Mouse (Mus musculus): ENCODE measurements at regions not wholly inside any gene's neighbourhood (a gene's known extent, or its start where the extent isn't known, plus 50 kb on each side); places are given as distances from the start of the nearest gene placed in this dataset.

GRCm38 (mm10) chr8:55754189-55754588 is 152.6 kb downstream of the Adam29 start:
- no peak overlapping the region for H3K4me3 ChIP-seq (replicated peaks)
- no peak overlapping the region for H3K9ac ChIP-seq
- no peaks in the 10 kb centered on the region for H3K36me3 ChIP-seq (replicated peaks)
- H3K4me1 ChIP-seq, result no peaks in the 10 kb centered on the region
- H3K27ac ChIP-seq, result no peak overlapping the region
- no peak overlapping the region for H3K4me2 ChIP-seq
- H3K9me3 ChIP-seq, result no peaks in the 10 kb centered on the region
- H3K27me3 ChIP-seq, result no peaks in the 10 kb centered on the region
- 63% methylated on average over 6 of the region's 6 CpGs for WGBS
- no peak for ATAC-seq (ENCODE audit: low FRiP score)

DNA sequence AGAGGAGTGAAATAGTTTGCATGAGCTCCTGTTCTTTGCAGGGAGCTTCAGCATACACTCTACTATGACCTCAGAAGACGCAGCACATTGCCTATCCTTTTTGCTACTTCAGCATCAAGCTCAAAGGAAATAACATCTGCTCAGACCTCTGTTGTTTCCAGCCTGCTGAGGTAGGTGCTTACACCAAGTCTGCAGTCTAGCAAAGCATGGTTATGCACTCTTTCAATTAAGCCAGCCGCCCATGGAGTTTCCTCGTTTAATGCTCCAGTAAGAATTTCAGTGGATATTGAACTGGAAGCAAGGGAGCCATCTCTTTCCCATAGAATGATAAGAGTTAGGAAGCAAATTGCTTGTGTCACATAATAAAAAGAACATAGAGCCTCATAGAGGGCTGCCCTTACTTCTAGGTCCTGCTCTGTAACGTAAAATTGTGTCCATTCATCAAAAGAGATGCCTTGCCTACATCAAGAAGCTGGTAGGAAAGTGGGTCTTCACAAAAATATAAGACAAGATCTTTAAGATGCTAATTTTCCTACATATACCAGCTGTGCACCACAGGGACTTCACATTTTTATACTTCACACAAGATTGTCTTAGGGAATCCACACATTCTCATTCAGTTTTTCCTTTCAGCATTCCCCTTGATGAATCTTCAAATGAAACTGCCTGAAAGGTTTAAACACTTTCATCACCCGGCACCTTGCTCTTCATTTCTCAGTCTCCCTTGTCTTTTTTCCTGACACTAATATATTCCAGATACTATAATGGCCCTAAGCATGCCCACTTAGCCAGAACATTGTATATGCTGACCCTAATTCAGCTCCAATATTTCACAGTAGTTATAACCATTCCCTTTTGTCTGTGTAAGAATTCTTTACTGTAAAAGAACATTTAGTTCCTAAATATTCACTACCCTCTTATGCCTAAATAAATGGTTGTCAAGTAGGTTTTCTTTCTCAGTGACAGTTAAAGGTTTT is 182.2 kb downstream of the Adam29 start:
- H3K9me3 ChIP-seq, result no peaks in the 10 kb centered on the region
- no peaks in the 10 kb centered on the region for H3K36me3 ChIP-seq (replicated peaks)
- no peaks in the 10 kb centered on the region for H3K4me1 ChIP-seq
- no peak overlapping the region for H3K4me2 ChIP-seq
- peak; percentile 49; the same call in 1 of the 2 replicates for ATAC-seq (ENCODE audit: low FRiP score)
- no peak overlapping the region for H3K9ac ChIP-seq
- 77% methylated on average over 5 of the region's 5 CpGs for WGBS
- 0 out of 2 replicates have a peak overlapping the region, but pooled peaks have one; percentile 6 for H3K27ac ChIP-seq
- H3K4me3 ChIP-seq (replicated peaks), result no peak overlapping the region
- H3K27me3 ChIP-seq, result no peaks in the 10 kb centered on the region

DNA sequence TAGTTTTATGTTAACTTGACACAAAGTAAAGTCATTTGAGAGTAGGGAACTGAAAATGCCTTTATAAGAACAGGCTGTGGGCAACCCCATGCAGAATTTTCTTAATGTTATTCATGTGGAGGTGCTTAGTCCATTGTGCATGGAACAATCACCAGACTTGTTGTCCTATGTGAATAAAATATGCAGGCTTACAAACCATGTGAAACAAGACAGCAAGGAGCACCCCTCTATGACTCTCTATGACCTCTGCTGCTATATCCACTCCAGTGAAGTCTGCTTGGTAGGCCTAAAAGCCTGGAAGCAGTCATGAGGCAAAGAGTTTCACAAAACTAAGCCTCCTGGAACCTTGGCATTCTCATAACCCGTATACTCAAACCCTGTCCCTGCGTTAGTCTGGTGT is 215.0 kb downstream of the Adam29 start:
- Histone ChIP-seq H3K9ac (no peak overlapping the region), H3K9me3 (no peaks in the 10 kb centered on the region), H3K27me3 (no peaks in the 10 kb centered on the region), H3K4me3 (replicated peaks) (no peak overlapping the region), H3K27ac (no peak overlapping the region), H3K36me3 (replicated peaks) (no peaks in the 10 kb centered on the region), H3K4me1 (no peaks in the 10 kb centered on the region), H3K4me2 (no peak overlapping the region)
- ATAC-seq (ENCODE audit: low FRiP score), result no peak
- 82% methylated on average over 2 of the region's 2 CpGs for WGBS

- Histone ChIP-seq H3K27me3 (no peaks in the 10 kb centered on the region), H3K27ac (no peak overlapping the region), H3K9me3 (no peaks in the 10 kb centered on the region), H3K36me3 (replicated peaks) (no peaks in the 10 kb centered on the region), H3K9ac (no peak overlapping the region), H3K4me1 (no peaks in the 10 kb centered on the region), H3K4me3 (replicated peaks) (no peak overlapping the region), H3K4me2 (no peak overlapping the region)
- 75% methylated on average over 1 of the region's 1 CpGs for WGBS
- no peak for ATAC-seq (ENCODE audit: low FRiP score)
Measured at GRCm38 (mm10) chr8:55680436-55680835, 226.3 kb downstream of the Adam29 start.

DNA sequence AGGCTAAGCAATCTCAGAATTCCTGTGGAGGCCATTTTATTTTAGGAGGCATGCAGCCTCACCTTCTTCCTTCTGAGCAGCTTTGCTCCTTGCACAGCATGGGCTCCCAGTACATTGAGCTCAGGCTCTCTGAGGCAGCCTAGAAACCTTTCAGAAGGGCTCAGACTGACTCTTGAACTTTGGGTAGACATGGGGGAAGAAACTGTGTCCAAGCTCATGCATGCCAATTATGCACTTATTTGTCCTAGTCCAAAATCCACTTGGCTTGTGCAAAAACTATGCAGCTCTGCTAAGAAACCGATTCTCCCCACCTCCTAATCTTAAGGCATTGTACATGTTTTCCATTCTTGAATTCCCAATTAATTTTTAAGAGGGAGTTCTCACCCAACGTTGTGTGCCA is 268.0 kb downstream of the Adam29 start:
- H3K4me1 ChIP-seq, result no peaks in the 10 kb centered on the region
- H3K27me3 ChIP-seq, result no peaks in the 10 kb centered on the region
- H3K4me2 ChIP-seq, result no peak overlapping the region
- 78% methylated on average over 2 of the region's 2 CpGs for WGBS
- no peak overlapping the region for H3K9ac ChIP-seq
- no peak for ATAC-seq (ENCODE audit: low FRiP score)
- no peaks in the 10 kb centered on the region for H3K9me3 ChIP-seq
- H3K4me3 ChIP-seq (replicated peaks), result no peak overlapping the region
- H3K27ac ChIP-seq, result no peak overlapping the region
- H3K36me3 ChIP-seq (replicated peaks), result no peaks in the 10 kb centered on the region

DNA sequence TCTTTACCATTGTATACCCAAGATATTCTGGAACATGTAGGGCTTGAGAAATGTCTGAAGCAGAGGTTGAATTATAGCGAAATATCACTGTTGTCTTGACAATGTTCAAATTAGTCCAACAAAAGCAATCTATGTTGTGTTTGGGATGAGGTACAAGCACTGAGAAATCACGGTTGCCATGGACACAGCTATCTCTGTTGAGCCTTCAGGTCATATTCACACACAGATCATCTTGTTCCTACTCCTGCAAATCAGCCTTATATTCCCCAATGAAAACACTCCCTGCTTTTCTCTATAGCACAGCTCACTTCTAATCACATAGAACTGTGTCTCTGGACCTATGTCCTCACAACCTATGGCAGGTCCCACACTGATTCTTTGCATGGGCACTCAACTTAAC is 284.3 kb downstream of the Adam29 start:
- Histone ChIP-seq H3K4me2 (no peak overlapping the region), H3K4me3 (replicated peaks) (no peak overlapping the region), H3K9ac (no peak overlapping the region), H3K4me1 (no peaks in the 10 kb centered on the region), H3K27me3 (no peaks in the 10 kb centered on the region), H3K9me3 (no peaks in the 10 kb centered on the region), H3K36me3 (replicated peaks) (no peaks in the 10 kb centered on the region), H3K27ac (no peak overlapping the region)
- 78% methylated on average over 2 of the region's 2 CpGs for WGBS
- no peak for ATAC-seq (ENCODE audit: low FRiP score)

Data from forebrain, embryonic 12.5 days (tissue).